14 mouse cellular contexts compared by ENCODE assay signal in genomic region chr1:172019863-172020521, GRCm38 (mm10). TPM values are rescaled to one million over a fixed set of nuclear protein-coding genes. Genes with fewer than 3 reads are reported as not detected.
A peak's percentile ranks its signal among the peaks of the same experiment; 100 is the strongest.
DNase-seq lines count a peak whose midpoint lies in the region; ATAC-seq lines count a peak whose summit lies in the region.
"Had no signal": no experiment of that assay in that cellular context is flagged by ENCODE, and none has a peak within 500 bp of the region (broad histone marks: within the 10 kb centered on the region; RNA-seq: fewer than 3 reads in every experiment).

No protein-coding gene starts in this region.

- H3K4me1 ChIP-seq in kidney, embryonic 16.5 days (ENCODE audit: insufficient read depth, low read length), result peaks cover 71% of the 10 kb centered on the region
- H3K4me1 ChIP-seq in embryonic facial prominence, embryonic 14.5 days (ENCODE audit: control insufficient read depth, insufficient read depth, low read length), result peaks cover 55% of the 10 kb centered on the region
- peaks cover 96% of the 10 kb centered on the region for H3K4me1 ChIP-seq in forebrain, embryonic 15.5 days
- H3K4me1 ChIP-seq in neural tube, embryonic 13.5 days (replicated peaks), result peaks cover 97% of the 10 kb centered on the region
- H3K4me1 ChIP-seq: liver, embryonic 15.5 days had no signal

- H3K27me3 ChIP-seq in kidney, embryonic 16.5 days (ENCODE audit: insufficient read depth, low read length), result no peaks in the 10 kb centered on the region
- no peaks in the 10 kb centered on the region for H3K27me3 ChIP-seq in embryonic facial prominence, embryonic 14.5 days (replicated peaks; ENCODE audit: control insufficient read depth, insufficient read depth, low read length)
- no peaks in the 10 kb centered on the region for H3K27me3 ChIP-seq in forebrain, embryonic 15.5 days
- no peaks in the 10 kb centered on the region for H3K27me3 ChIP-seq in neural tube, embryonic 13.5 days
- H3K27me3 ChIP-seq: CH12.LX; liver, embryonic 15.5 days had no signal

- H3K9me3 ChIP-seq in kidney, embryonic 16.5 days (ENCODE audit: low read length), result no peaks in the 10 kb centered on the region
- no peaks in the 10 kb centered on the region for H3K9me3 ChIP-seq in embryonic facial prominence, embryonic 14.5 days (ENCODE audit: control insufficient read depth, low read length)
- no peaks in the 10 kb centered on the region for H3K9me3 ChIP-seq in forebrain, embryonic 15.5 days
- H3K9me3 ChIP-seq in neural tube, embryonic 13.5 days, result no peaks in the 10 kb centered on the region
- H3K9me3 ChIP-seq: liver, embryonic 15.5 days; megakaryocyte, embryonic 14.5 days had no signal

- H3K4me3 ChIP-seq in kidney, embryonic 16.5 days (ENCODE audit: low read length), result no peak overlapping the region
- H3K4me3 ChIP-seq in embryonic facial prominence, embryonic 14.5 days (ENCODE audit: low read depth, low read length), result no peak overlapping the region
- no peak overlapping the region for H3K4me3 ChIP-seq in forebrain, embryonic 15.5 days
- H3K4me3 ChIP-seq in neural tube, embryonic 13.5 days, result no peak overlapping the region
- H3K4me3 ChIP-seq: liver, embryonic 15.5 days; megakaryocyte, embryonic 14.5 days had no signal

- H3K36me3 ChIP-seq in kidney, embryonic 16.5 days (ENCODE audit: insufficient read depth, low read length), result no peaks in the 10 kb centered on the region
- H3K36me3 ChIP-seq in embryonic facial prominence, embryonic 14.5 days (ENCODE audit: control insufficient read depth, insufficient read depth, low read length), result 0 out of 2 replicates have a peak, but pooled peaks cover 7% of the 10 kb centered on the region
- H3K36me3 ChIP-seq in forebrain, embryonic 15.5 days, result no peaks in the 10 kb centered on the region
- peaks cover 4% of the 10 kb centered on the region for H3K36me3 ChIP-seq in neural tube, embryonic 13.5 days
- H3K36me3 ChIP-seq: liver, embryonic 15.5 days had no signal

- whole genome bisulfite sequencing in kidney, embryonic 16.5 days, result 51% methylated on average over 10 of the region's 10 CpGs
- 76% methylated on average over 10 of the region's 10 CpGs for WGBS in embryonic facial prominence, embryonic 14.5 days
- 60% methylated on average over 10 of the region's 10 CpGs for WGBS in forebrain, embryonic 15.5 days
- WGBS in neural tube, embryonic 13.5 days, result 52% methylated on average over 10 of the region's 10 CpGs

- H3K9ac ChIP-seq in kidney, embryonic 16.5 days (replicated peaks; ENCODE audit: low read length), result peak overlapping the region; percentile 17; the same call in 1 of the 2 replicates
- H3K9ac ChIP-seq in embryonic facial prominence, embryonic 14.5 days (ENCODE audit: low read depth, low read length), result no peak overlapping the region
- H3K9ac ChIP-seq in forebrain, embryonic 15.5 days (replicated peaks), result no peak overlapping the region
- peak overlapping the region; percentile 41 for H3K9ac ChIP-seq in neural tube, embryonic 13.5 days
- H3K9ac ChIP-seq: liver, embryonic 15.5 days had no signal

- H3K27ac ChIP-seq in kidney, embryonic 16.5 days (ENCODE audit: low read length), result 0 out of 2 replicates have a peak overlapping the region, but pooled peaks have one; percentile 3
- H3K27ac ChIP-seq in embryonic facial prominence, embryonic 14.5 days (replicated peaks; ENCODE audit: low read depth, low read length), result peak overlapping the region; percentile 48; the same call in 1 of the 2 replicates
- H3K27ac ChIP-seq in forebrain, embryonic 15.5 days (replicated peaks), result peak overlapping the region; percentile 85
- peak overlapping the region; percentile 93 for H3K27ac ChIP-seq in neural tube, embryonic 13.5 days (replicated peaks)
- H3K27ac ChIP-seq: liver, embryonic 15.5 days had no signal

- no peak for DNase-seq in kidney, postnatal 14 days
- no peak for DNase-seq in embryonic facial prominence, embryonic 14.5 days (ENCODE audit: low spot score)
- DNase-seq in liver, result no peak
- DNase-seq in left cerebral cortex, adult 8-10 months (ENCODE audit: low spot score in 2 of 2), result no peak
- DNase-seq: adrenal gland, postnatal 14 days; cerebellum, adult 11 months; kidney, adult 11 months had no signal

- ATAC-seq in kidney, embryonic 16.5 days (ENCODE audit: low FRiP score, low TSS enrichment), result no peak
- no peak for ATAC-seq in embryonic facial prominence, embryonic 14.5 days (ENCODE audit: low read depth)
- ATAC-seq in forebrain, embryonic 15.5 days (replicated peaks), result no peak
- no peak for ATAC-seq in neural tube, embryonic 13.5 days (ENCODE audit: low read depth)

- H3K4me2 ChIP-seq in kidney, embryonic 16.5 days (replicated peaks; ENCODE audit: low read depth, low read length), result no peak overlapping the region
- no peak overlapping the region for H3K4me2 ChIP-seq in embryonic facial prominence, embryonic 14.5 days (ENCODE audit: low read depth, low read length)
- H3K4me2 ChIP-seq in forebrain, embryonic 15.5 days (replicated peaks), result no peak overlapping the region
- peak overlapping the region; percentile 22 for H3K4me2 ChIP-seq in neural tube, embryonic 13.5 days
- H3K4me2 ChIP-seq: liver, embryonic 15.5 days had no signal

RNA-seq across cellular contexts. Expression of gene Vangl2, which starts 8.3 kb away (rescaled TPM):
- 14.6 and 19.0 TPM in 2 replicates for polyA plus RNA-seq in kidney, embryonic 16.5 days (2015; fragmentation: Nextera tagmentation; extraction: Ambion mirVana)
- polyA plus RNA-seq in embryonic facial prominence, embryonic 14.5 days (2014; fragmentation: Nextera tagmentation; extraction: Ambion mirVana), result 13.5 and 16.7 TPM in 2 replicates
- polyA plus RNA-seq in forebrain, embryonic 15.5 days (2015; fragmentation: Nextera tagmentation; extraction: Ambion mirVana), result 48.0 and 51.5 TPM in 2 replicates
- 46.8 and 50.5 TPM in 2 replicates for polyA plus RNA-seq in neural tube, embryonic 13.5 days (2015; fragmentation: Nextera tagmentation; extraction: Ambion mirVana)
- total RNA-seq in left cerebral cortex, adult 8-10 months (2022), result 10 to 100 TPM; 12.9 to 17.1 (median 15.9) TPM

RNA-seq across cellular contexts. Expression of gene Nhlh1, which starts 37.4 kb away (rescaled TPM):
- not detected in 2 replicates for polyA plus RNA-seq in kidney, embryonic 16.5 days (2015; fragmentation: Nextera tagmentation; extraction: Ambion mirVana)
- 1.6 and 1.9 TPM in 2 replicates for polyA plus RNA-seq in embryonic facial prominence, embryonic 14.5 days (2014; fragmentation: Nextera tagmentation; extraction: Ambion mirVana)
- 3.9 and 4.6 TPM in 2 replicates for polyA plus RNA-seq in forebrain, embryonic 15.5 days (2015; fragmentation: Nextera tagmentation; extraction: Ambion mirVana)
- polyA plus RNA-seq in neural tube, embryonic 13.5 days (2015; fragmentation: Nextera tagmentation; extraction: Ambion mirVana), result 10.4 and 10.8 TPM in 2 replicates
- total RNA-seq in left cerebral cortex, adult 8-10 months (2022), result under 1 TPM; 0.14 to 0.70 (median 0.24) TPM
- total RNA-seq: adrenal gland, postnatal 14 days; CH12.LX had no signal
- polyA plus RNA-seq: heart, embryonic 16.5 days; liver, embryonic 15.5 days had no signal

Comparison
In these comparisons a context has a peak if more than half of its experiments do, and no peak if none do; other contexts are left out.
1. H3K27ac ChIP-seq: peak in every context shown above with its lines; median percentile 93 in neural tube, embryonic 13.5 days; 85 in forebrain, embryonic 15.5 days; 48 in embryonic facial prominence, embryonic 14.5 days; 3 in kidney, embryonic 16.5 days.
2. H3K9ac ChIP-seq: peak in kidney, embryonic 16.5 days (single experiment) and neural tube, embryonic 13.5 days (single experiment); none in embryonic facial prominence, embryonic 14.5 days (single experiment) and forebrain, embryonic 15.5 days (single experiment).